Mouse (Mus musculus): ENCODE results near the gene Zswim1.

- no peak for TF ChIP-seq CTCF (IDR thresholded peaks at IDR 0.05; ENCODE audit: low read depth, low read length)
- no peak for TF ChIP-seq POLR2A (IDR thresholded peaks at IDR 0.05; ENCODE audit: extremely low read depth, insufficient read depth, low read length)
These were observed 40.6 kb upstream of the Zswim1 start for GRCm38 (mm10) chr2:164781876-164782275.

Data from liver, adult 2 months (tissue).